Mouse (Mus musculus) spleen, adult 2 months (tissue): ENCODE data around the gene Rnf216. TPM values are rescaled to one million over a fixed set of nuclear protein-coding genes. Genes with fewer than 3 reads are reported as not detected.

ENCODE experiments used
- DNase-seq, 2 experiments: peaks; one replicate each; pipeline versions ENCODE4 v3.0.0 to v3.0.0-alpha.2; 2012 to 2021; ENCODE audit warnings: low spot score in 2 of 2, low read depth in 1 of 2
- H3K27ac ChIP-seq: fragments of 200-500 bp; 2 replicates; pipeline ENCODE4 v1.5.1; 2012; ENCODE audit warnings: low read length, inconsistent platforms; ENCODE audit not compliant: insufficient read depth
- H3K27me3 ChIP-seq: fragments of 200-500 bp; 2 replicates; pipeline ENCODE4 v1.6.1; 2012; ENCODE audit warnings: mild to moderate bottlenecking, moderate library complexity, low read length, inconsistent platforms; ENCODE audit not compliant: control insufficient read depth, insufficient read depth
- H3K36me3 ChIP-seq: fragments of 200-500 bp; 2 replicates; pipeline ENCODE4 v1.6.1; 2012; ENCODE audit warnings: mild to moderate bottlenecking, low read length, inconsistent platforms; ENCODE audit not compliant: control insufficient read depth, insufficient read depth
- H3K4me1 ChIP-seq: fragments of 200-500 bp; 2 replicates; pipeline ENCODE4 v1.6.1; 2011; ENCODE audit warnings: inconsistent platforms; ENCODE audit not compliant: control insufficient read depth, insufficient read depth, insufficient read length
- H3K4me3 ChIP-seq: fragments of 200-500 bp; 2 replicates; pipeline ENCODE4 v1.5.1; 2011; ENCODE audit warnings: mild to moderate bottlenecking, inconsistent platforms; ENCODE audit not compliant: insufficient read depth, insufficient read length; ENCODE audit errors: extremely low read depth
- CTCF ChIP-seq: fragments of 200-500 bp; IDR thresholded peaks from 2 replicates; pipeline ENCODE4 v1.5.1; 2011; ENCODE audit warnings: mild to moderate bottlenecking, inconsistent platforms; ENCODE audit not compliant: insufficient read depth, insufficient read length, insufficient replicate concordance; ENCODE audit errors: extremely low read depth
- POLR2A ChIP-seq: fragments of 200-500 bp; IDR thresholded peaks from 2 replicates; pipeline ENCODE4 v1.6.1; 2011; ENCODE audit warnings: low read depth, low read length, inconsistent platforms
- WGBS: fragments of 180-500 bp; shearing (Covaris S2); methylation state at CpG from one replicate; pipeline ENCODE4 v1.1.7; 2018; 5-methylcytosine and 5-hydroxymethylcytosine counted together
- polyA plus RNA-seq: library from polyadenylated mRNA; depleted of rRNA; stranded (reverse); fragments of >200 nt; gene quantifications from 2 replicates; pipeline ENCODE4 v1.2.3, GENCODE M21; 2012

The Rnf216 gene
- polyA plus RNA-seq, 1 experiment = 25.9 TPM

GRCm38 (mm10) chr5:142960775-142961271 is 152.0 kb downstream of the Rnf216 start:
- no peak overlapping the region for H3K27ac ChIP-seq
- peak overlapping the region; percentile 56 for H3K4me3 ChIP-seq
- no peaks in the 10 kb centered on the region for H3K36me3 ChIP-seq
- TF ChIP-seq POLR2A = no peak
- TF ChIP-seq CTCF = no peak
- WGBS = 2% methylated on average over 59 of the region's 59 CpGs
- DNase-seq = no peak
- peaks cover 9% of the 10 kb centered on the region; the same call in 1 of the 2 replicates for H3K4me1 ChIP-seq
- peaks cover 21% of the 10 kb centered on the region for H3K27me3 ChIP-seq

GRCm38 (mm10) chr5:142959576-142960556 is 152.9 kb downstream of the Rnf216 start, which contains the start of gene Fscn1:
TSS of gene Fscn1 (plus strand) at chr5:142960343.
- H3K4me1 ChIP-seq = peaks cover 9% of the 10 kb centered on the region; the same call in 1 of the 2 replicates
- H3K27me3 ChIP-seq = peaks cover 21% of the 10 kb centered on the region
- no peaks in the 10 kb centered on the region for H3K36me3 ChIP-seq
- no peak within 1 kb of the TSS for H3K27ac ChIP-seq
- DNase-seq = peak in 1 of 2 experiments; percentile 44
- H3K4me3 ChIP-seq = peak within 1 kb of the TSS; percentile 56
- TF ChIP-seq CTCF (no peak), POLR2A (no peak)
- WGBS = 16% methylated on average over 44 of the region's 44 CpGs

- H3K36me3 ChIP-seq = no peaks in the 10 kb centered on the region
- no peak overlapping the region for H3K27ac ChIP-seq
- WGBS = 90% methylated on average over 4 of the region's 4 CpGs
- no peak for DNase-seq
- no peak overlapping the region for H3K4me3 ChIP-seq
- TF ChIP-seq CTCF (no peak), POLR2A (no peak)
- peaks cover 21% of the 10 kb centered on the region for H3K27me3 ChIP-seq
- peaks cover 9% of the 10 kb centered on the region; the same call in 1 of the 2 replicates for H3K4me1 ChIP-seq
Measured at GRCm38 (mm10) chr5:142959156-142959555, 153.6 kb downstream of the Rnf216 start.

GRCm38 (mm10) chr5:142958464-142958863 is 154.3 kb downstream of the Rnf216 start:
- H3K4me3 ChIP-seq = no peak overlapping the region
- no peak overlapping the region for H3K27ac ChIP-seq
- H3K4me1 ChIP-seq = peaks cover 9% of the 10 kb centered on the region; the same call in 1 of the 2 replicates
- no peaks in the 10 kb centered on the region for H3K36me3 ChIP-seq
- TF ChIP-seq CTCF (no peak), POLR2A (no peak)
- WGBS = 93% methylated on average over 14 of the region's 14 CpGs
- H3K27me3 ChIP-seq = peaks cover 21% of the 10 kb centered on the region
- DNase-seq = no peak

GRCm38 (mm10) chr5:142956956-142957703 is 155.7 kb downstream of the Rnf216 start:
- no peak overlapping the region for H3K27ac ChIP-seq
- 67% methylated on average over 6 of the region's 6 CpGs for WGBS
- peaks cover 21% of the 10 kb centered on the region for H3K27me3 ChIP-seq
- no peak overlapping the region for H3K4me3 ChIP-seq
- no peak for TF ChIP-seq POLR2A
- no peak for DNase-seq
- H3K36me3 ChIP-seq = no peaks in the 10 kb centered on the region
- H3K4me1 ChIP-seq = peaks cover 9% of the 10 kb centered on the region; the same call in 1 of the 2 replicates

GRCm38 (mm10) chr5:142953641-142954040 is 159.2 kb downstream of the Rnf216 start:
- Histone ChIP-seq H3K27me3 (no peaks in the 10 kb centered on the region), H3K36me3 (no peaks in the 10 kb centered on the region), H3K4me3 (no peak overlapping the region), H3K27ac (no peak overlapping the region), H3K4me1 (no peaks in the 10 kb centered on the region)
- TF ChIP-seq CTCF (no peak), POLR2A (no peak)
- no peak for DNase-seq
- 78% methylated on average over 3 of the region's 3 CpGs for WGBS

- Histone ChIP-seq H3K27me3 (no peaks in the 10 kb centered on the region), H3K27ac (no peak overlapping the region), H3K4me1 (no peaks in the 10 kb centered on the region), H3K36me3 (no peaks in the 10 kb centered on the region), H3K4me3 (no peak overlapping the region)
- DNase-seq = no peak
- WGBS = 82% methylated on average over 6 of the region's 6 CpGs
- no peak for TF ChIP-seq CTCF
- no peak for TF ChIP-seq POLR2A
Measured at GRCm38 (mm10) chr5:142950405-142950804, 162.4 kb downstream of the Rnf216 start.
